Mouse (Mus musculus) lung, postnatal 14 days (tissue): ENCODE results near the gene Hoxa2.

Experiments
- DNase-seq: peaks from one replicate; pipeline ENCODE4 v3.0.0; 2021

Gene Hoxa2

GRCm38 (mm10) chr6:52164626-52165440 lies at the start of gene Hoxa2:
TSS of gene Hoxa2 (minus strand) at chr6:52164831.
- no peak for DNase-seq

- no peak for DNase-seq
Measured at GRCm38 (mm10) chr6:52214271-52214670, 49.6 kb upstream of the Hoxa2 start.

- peak; percentile 48 for DNase-seq
Measured at GRCm38 (mm10) chr6:52213119-52213986, 48.7 kb upstream of the Hoxa2 start, which contains the start of the genes Hoxa3 and Gm28308. TSS of gene Hoxa3 (minus strand) at chr6:52213336. TSS of gene Gm28308 (minus strand) at chr6:52213339.

DNA sequence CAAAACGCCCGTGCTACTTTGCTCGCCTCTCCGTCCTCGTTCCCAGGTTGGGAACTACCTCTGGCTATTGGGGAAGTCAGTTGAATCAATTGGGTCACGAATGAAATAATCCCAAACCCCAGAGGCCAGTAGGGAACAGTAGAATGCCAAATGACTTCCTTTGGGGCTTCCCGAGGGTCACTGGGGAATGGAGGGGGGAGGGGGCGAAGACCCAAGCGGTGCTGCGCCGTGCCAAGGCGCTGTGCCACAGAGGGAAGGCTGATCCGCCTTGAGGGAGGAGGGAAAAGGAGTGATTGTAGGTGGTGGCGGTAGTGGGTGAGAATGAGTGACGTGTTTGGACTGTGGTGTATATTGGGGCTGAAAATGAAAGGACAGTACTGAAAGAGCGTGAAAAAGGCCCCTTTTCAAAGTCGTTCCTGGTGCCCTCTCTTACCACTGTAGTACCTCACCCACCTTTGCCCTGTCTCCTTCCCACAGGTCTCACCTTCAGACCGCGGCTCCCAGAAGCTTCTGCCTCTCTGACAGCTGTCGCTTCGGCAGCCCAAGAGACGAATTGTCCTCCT lies 48.0 kb upstream of the Hoxa2 start:
- DNase-seq, result no peak

DNA sequence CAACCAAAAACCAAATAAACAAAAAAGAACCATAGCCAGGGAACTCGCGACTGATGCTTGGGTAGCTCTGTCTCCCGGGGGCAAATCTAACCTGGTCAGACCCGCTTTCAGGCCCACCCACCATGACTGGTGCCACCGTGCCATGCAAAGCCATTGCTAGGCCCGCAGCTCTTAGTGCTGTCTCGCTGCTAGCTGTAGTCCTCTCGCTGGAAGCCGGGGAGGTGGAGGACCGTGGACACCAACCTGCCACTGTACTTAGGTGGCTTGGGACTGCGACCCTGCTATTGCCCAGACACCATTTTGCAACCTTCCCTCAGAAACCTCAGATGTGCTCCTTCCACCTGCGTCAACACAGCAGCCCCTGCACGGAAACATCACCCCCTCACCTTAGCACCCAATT lies 47.3 kb upstream of the Hoxa2 start:
- DNase-seq, result no peak

GRCm38 (mm10) chr6:52211170-52211935 lies 46.7 kb upstream of the Hoxa2 start:
- DNase-seq, result peak; percentile 80

- DNase-seq, result no peak
Measured at GRCm38 (mm10) chr6:52209685-52210046, 45.0 kb upstream of the Hoxa2 start.

- no peak for DNase-seq
Measured at GRCm38 (mm10) chr6:52208868-52209684, 44.4 kb upstream of the Hoxa2 start.

DNA sequence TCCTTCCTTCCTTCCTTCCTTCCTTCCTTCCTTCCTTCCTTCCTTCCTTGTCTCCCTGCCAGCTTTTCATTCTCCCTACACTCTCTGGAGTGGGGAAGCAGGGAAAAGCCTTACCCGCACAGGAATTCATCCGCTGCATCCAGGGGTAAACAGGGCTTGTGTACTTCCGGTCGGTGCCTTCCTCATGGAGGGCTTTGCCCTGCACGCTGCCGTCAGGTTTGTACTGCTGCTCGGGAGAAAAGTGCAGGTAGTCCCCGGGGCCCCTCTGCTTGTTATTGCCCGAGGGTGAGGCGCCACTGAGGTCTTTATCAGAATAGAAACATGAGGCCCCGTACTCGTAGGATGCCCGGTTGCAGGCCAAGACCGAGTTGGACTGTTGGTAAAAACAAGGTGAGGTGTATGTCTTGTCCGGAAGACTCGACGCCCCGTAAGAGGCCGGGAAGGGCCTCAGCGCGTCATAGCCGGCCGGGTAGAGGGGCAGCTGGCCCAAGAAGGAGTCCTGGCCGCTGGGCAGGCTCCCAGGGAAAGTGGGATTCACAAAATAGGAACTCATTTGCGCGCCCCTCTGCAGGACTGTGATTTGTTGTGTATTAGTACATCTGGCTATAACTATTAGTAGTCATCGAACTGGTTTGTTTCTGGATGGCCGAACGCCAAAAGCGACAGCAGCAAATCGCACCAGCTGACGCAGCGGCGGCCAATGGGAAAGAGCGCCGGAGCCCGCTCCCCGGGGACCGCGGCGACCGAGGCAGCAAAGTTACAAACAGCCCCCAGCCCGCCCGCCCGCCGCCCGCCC lies 43.6 kb upstream of the Hoxa2 start, which contains the start of gene Hoxa6:
Gene Hoxa6, minus strand, starts transcription at position 651 of the 796 bp plus-strand sequence.
- peak; percentile 60 for DNase-seq

DNA sequence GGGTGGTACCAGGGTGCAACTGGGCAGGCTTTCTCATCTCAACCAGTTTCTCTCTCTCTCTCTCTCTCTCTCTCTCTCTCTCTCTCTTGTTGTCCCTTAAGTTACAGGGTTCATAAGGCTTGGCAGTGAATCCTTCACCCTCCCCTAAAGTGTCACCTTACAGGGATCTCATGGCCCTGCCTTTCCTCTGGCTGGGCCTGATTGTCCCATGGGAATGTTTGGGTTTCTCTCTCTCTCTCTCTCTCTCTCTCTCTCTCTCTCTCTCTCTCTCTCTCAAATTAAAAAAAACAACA lies 43.0 kb upstream of the Hoxa2 start:
- no peak for DNase-seq

GRCm38 (mm10) chr6:52206882-52207683 lies 42.5 kb upstream of the Hoxa2 start:
- no peak for DNase-seq

DNA sequence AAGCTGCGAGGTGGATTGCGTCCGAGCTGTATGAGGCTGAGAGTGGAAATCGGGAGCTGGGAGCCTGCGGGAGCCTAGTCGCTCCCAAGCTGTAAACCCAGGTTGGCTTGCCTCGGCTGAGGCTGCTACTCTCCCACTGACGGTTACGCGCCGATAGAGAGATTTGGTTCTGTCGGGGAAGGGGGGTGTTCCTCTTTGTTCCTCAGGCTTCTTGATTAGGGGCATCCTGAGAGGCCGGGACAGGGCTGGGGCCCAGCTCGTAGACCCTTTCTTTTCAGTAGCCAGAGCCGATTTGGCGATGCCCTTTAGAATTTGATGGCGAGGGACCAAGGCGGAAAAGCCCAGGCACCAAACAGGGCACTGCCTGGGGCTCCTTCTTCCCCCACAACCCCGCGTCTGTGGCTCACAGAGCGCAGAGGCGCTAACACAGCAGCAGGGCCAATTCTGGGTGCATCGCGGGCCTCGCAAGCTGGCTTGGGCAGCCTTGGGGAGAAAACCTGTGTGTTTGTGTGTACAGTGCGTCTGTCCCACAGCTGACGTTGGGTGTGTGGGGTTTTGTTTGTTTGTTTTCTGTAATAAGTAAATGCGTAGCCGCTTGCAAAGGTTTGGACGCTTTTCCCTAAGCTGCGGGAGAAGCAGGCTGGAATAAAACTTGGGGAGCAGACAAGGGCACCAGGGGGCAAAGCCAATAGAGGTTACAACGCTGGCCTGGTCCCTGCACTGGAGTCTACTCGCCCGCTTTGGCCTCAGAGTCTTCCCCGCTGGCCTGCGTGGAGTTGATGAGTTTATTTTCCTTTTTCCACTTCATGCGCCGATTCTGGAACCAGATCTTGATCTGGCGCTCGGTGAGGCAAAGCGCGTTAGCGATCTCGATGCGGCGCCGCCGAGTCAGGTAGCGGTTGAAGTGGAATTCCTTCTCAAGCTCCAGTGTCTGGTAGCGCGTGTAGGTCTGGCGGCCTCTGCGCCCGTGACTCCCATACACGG lies 41.3 kb upstream of the Hoxa2 start:
- DNase-seq, result no peak

DNA sequence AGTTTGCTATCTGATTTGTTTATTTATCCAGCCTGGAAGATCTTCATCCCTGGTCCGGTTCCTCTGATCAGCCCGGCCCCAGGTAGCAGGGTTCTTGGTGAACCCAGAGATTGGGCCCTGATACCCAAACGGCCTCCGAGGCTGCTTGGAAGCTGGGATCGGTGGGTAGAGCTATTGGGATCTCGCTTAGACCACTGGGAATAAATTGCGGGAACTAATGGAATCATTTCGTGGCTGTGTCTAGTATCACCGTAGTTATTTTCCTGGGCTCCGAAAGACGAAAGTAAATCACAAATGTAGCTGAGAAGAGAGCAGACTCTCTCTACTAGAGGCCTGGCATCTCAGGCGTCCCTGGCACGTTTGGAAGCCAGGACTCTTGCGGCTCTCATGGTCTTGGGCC lies 40.6 kb upstream of the Hoxa2 start:
- no peak for DNase-seq

DNA sequence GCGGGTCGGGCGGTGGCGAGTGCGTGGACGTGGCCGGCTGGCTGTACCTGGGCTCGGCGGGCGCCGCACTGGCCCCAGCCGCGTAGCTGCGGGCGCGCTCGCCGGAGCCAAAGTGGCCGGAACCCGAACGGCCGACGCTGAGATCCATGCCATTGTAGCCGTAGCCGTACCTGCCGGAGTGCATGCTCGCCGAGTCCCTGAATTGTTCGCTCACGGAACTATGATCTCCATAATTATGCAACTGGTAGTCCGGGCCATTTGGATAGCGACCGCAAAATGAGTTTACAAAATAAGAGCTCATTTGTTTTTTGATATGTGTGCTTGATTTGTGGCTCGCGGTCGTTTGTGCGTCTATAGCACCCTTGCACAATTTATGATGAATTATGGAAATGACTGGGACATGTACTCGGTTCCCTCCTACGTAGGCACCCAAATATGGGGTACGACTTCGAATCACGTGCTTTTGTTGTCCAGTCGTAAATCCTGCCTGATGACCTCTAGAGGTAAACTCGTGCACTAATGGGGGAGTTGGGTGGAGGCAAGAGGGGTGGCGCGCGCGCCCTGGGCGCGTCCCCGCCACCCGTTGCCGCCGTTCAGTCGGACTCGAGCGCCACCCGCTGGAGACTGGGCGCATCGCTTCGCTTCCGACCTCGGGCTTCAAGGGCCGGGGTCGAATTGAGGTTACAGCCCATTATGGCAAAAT lies 39.6 kb upstream of the Hoxa2 start, which contains the start of gene Hoxa5:
Gene Hoxa5, minus strand, starts transcription at position 538 of the 703 bp plus-strand sequence.
- DNase-seq, result peak; percentile 90

DNA sequence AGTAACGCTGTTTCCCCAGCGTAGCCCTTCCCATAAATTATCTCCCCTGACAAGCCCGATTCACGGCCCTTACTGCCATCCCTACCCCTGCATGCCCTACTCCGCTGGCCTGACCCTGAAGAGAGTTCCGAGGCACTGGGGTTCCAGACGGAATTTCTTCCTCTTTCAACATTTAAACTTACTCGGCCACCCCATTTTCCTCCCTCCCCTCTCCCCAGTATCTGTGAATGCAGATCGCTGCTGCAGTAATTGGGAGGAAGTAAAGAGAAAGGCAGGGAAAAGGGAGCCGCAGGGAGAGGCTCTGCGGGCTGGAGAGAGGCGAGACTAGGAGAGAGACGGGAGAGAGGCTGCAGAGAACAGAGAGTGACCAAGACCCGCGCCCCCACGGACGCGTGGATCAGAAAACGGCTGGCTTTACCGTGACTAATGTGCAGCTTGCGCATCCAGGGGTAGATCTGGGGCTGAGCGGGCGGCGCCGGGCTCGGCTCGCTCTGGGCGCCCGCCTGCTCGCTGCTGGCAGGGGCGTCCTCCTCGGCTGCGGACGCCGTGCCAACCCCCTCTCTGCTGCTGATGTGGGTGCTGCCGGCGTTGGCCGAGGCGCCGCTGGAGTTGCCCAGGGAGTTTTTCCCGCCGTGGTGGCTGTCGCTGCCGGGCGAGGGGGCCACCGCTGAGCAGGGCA lies 38.9 kb upstream of the Hoxa2 start:
- DNase-seq, result no peak

DNA sequence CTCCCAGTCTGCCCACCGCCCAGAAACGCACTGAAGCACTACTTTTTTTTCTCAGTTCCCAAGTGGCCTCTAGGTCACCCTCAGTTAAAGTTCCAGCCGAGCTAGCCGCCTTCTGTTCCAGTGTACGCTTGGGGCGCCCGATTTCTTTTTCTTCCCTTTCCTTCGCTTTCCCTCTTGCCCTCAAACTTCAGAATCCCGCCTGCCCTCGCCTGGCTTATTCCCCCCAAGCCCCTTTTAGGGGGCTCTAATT lies 38.4 kb upstream of the Hoxa2 start:
- DNase-seq, result no peak

- no peak for DNase-seq
Measured at GRCm38 (mm10) chr6:52202362-52203120, 37.9 kb upstream of the Hoxa2 start.
